14 mouse cellular contexts compared by ENCODE assay signal in the genomic region with DNA sequence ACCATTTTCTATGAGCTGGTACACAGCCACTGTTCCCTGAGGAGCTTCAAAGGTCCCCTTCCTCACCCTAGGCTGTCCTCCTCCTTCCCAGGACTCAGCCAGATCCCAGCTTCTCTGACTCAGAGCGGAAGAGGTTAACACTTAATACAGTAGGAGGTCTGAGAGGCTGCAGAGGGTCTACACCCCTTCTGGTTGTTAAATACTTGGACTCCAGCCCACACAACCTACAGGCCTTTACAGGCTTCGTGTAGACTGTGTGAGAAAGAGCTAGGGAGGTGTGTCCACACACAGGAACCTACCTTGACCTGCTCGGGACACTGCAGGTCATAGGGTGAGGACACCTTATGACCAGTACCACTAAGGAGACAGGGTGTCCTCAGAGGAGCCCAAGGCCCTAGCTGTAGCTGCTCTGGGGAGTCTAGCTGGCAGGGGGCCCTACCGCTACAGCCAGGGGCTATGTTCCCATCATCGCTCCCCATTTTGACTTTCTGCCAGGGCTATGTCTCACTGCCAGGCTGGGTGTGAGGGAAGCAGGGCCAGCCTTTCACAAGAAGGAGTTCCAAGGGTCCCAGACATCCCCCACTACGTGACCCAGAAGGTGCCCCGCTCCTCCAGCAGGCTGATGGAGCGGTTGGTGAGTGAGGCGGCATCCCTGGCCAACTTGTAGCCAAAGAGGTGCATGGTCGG. TPM values are rescaled to one million over a fixed set of nuclear protein-coding genes. Genes with fewer than 3 reads are reported as not detected.
DNase-seq lines count a peak whose midpoint lies in the region; ATAC-seq and TF ChIP-seq lines count a peak whose summit lies in the region.
"Had no signal": no experiment of that assay in that cellular context is flagged by ENCODE, and none has a peak within 500 bp of the region (broad histone marks: within the 10 kb centered on the region; RNA-seq: fewer than 3 reads in every experiment).

No protein-coding gene starts in this region.

- H3K27ac ChIP-seq in embryonic facial prominence, embryonic 13.5 days = no peak overlapping the region
- no peak overlapping the region for H3K27ac ChIP-seq in embryonic facial prominence, embryonic 10.5 days (replicated peaks)
- H3K27ac ChIP-seq in lung, embryonic 14.5 days (ENCODE audit: low read depth) = no peak overlapping the region; the same call in 1 of the 2 replicates
- no peak overlapping the region for H3K27ac ChIP-seq in midbrain, embryonic 14.5 days (replicated peaks; ENCODE audit: low read depth, low read length)
- no peak overlapping the region for H3K27ac ChIP-seq in kidney, embryonic 14.5 days (ENCODE audit: low read depth, low read length)
- H3K27ac ChIP-seq: heart, embryonic 13.5 days had no signal

- H3K27me3 ChIP-seq in embryonic facial prominence, embryonic 13.5 days = no peaks in the 10 kb centered on the region
- peaks cover 12% of the 10 kb centered on the region; the same call in 1 of the 2 replicates for H3K27me3 ChIP-seq in embryonic facial prominence, embryonic 10.5 days (replicated peaks; ENCODE audit: low read depth, poor library complexity, severe bottlenecking)
- no peaks in the 10 kb centered on the region for H3K27me3 ChIP-seq in lung, embryonic 14.5 days (ENCODE audit: insufficient read depth, low read length)
- H3K27me3 ChIP-seq in midbrain, embryonic 14.5 days (ENCODE audit: control insufficient read depth, insufficient read depth, low read length) = no peaks in the 10 kb centered on the region
- H3K27me3 ChIP-seq in kidney, embryonic 14.5 days (ENCODE audit: control insufficient read depth, insufficient read depth, low read length) = no peaks in the 10 kb centered on the region

- 81% methylated on average over 10 of the region's 10 CpGs for WGBS in embryonic facial prominence, embryonic 13.5 days
- 90% methylated on average over 10 of the region's 10 CpGs for WGBS in embryonic facial prominence, embryonic 10.5 days
- WGBS in lung, embryonic 14.5 days = 59% methylated on average over 10 of the region's 10 CpGs
- 92% methylated on average over 10 of the region's 10 CpGs for WGBS in midbrain, embryonic 14.5 days
- WGBS in kidney, embryonic 14.5 days = 90% methylated on average over 10 of the region's 10 CpGs

- no peak overlapping the region for H3K4me2 ChIP-seq in embryonic facial prominence, embryonic 13.5 days
- 0 out of 2 replicates have a peak overlapping the region, but pooled peaks have one; percentile 29 for H3K4me2 ChIP-seq in lung, embryonic 14.5 days
- H3K4me2 ChIP-seq in midbrain, embryonic 14.5 days (ENCODE audit: low read length) = no peak overlapping the region
- H3K4me2 ChIP-seq in kidney, embryonic 14.5 days (replicated peaks; ENCODE audit: low read depth, low read length) = no peak overlapping the region

- H3K4me1 ChIP-seq in embryonic facial prominence, embryonic 13.5 days = peaks cover 13% of the 10 kb centered on the region
- no peaks in the 10 kb centered on the region for H3K4me1 ChIP-seq in embryonic facial prominence, embryonic 10.5 days
- H3K4me1 ChIP-seq in lung, embryonic 14.5 days (ENCODE audit: insufficient read depth) = peaks cover 8% of the 10 kb centered on the region
- H3K4me1 ChIP-seq in midbrain, embryonic 14.5 days (ENCODE audit: control insufficient read depth, insufficient read depth, low read length) = no peaks in the 10 kb centered on the region
- H3K4me1 ChIP-seq in kidney, embryonic 14.5 days (ENCODE audit: control insufficient read depth, insufficient read depth, low read length) = no peaks in the 10 kb centered on the region

- H3K9me3 ChIP-seq in embryonic facial prominence, embryonic 13.5 days = no peaks in the 10 kb centered on the region
- H3K9me3 ChIP-seq in embryonic facial prominence, embryonic 10.5 days = no peaks in the 10 kb centered on the region
- no peaks in the 10 kb centered on the region for H3K9me3 ChIP-seq in lung, embryonic 14.5 days (ENCODE audit: low read depth, low read length)
- no peaks in the 10 kb centered on the region for H3K9me3 ChIP-seq in midbrain, embryonic 14.5 days (ENCODE audit: control insufficient read depth, low read length)
- no peaks in the 10 kb centered on the region for H3K9me3 ChIP-seq in kidney, embryonic 14.5 days (ENCODE audit: control insufficient read depth, low read length)
- H3K9me3 ChIP-seq: heart, embryonic 13.5 days had no signal

- peaks cover 55% of the 10 kb centered on the region for H3K36me3 ChIP-seq in embryonic facial prominence, embryonic 13.5 days
- peaks cover 36% of the 10 kb centered on the region for H3K36me3 ChIP-seq in embryonic facial prominence, embryonic 10.5 days (replicated peaks)
- H3K36me3 ChIP-seq in lung, embryonic 14.5 days (ENCODE audit: insufficient read depth) = peaks cover 10% of the 10 kb centered on the region; the same call in 1 of the 2 replicates
- peaks cover 4% of the 10 kb centered on the region; the same call in 1 of the 2 replicates for H3K36me3 ChIP-seq in midbrain, embryonic 14.5 days (ENCODE audit: control insufficient read depth, insufficient read depth, low read length)
- peaks cover 5% of the 10 kb centered on the region for H3K36me3 ChIP-seq in kidney, embryonic 14.5 days (ENCODE audit: control insufficient read depth, insufficient read depth, low read length)
- H3K36me3 ChIP-seq: heart, embryonic 13.5 days had no signal

- ATAC-seq in embryonic facial prominence, embryonic 13.5 days (ENCODE audit: insufficient number of reproducible peaks, insufficient read depth, low FRiP score, low TSS enrichment, low read depth) = peak; percentile 48
- ATAC-seq in lung, embryonic 14.5 days (ENCODE audit: insufficient read depth) = peak; percentile 61
- no peak for ATAC-seq in midbrain, embryonic 14.5 days (ENCODE audit: low FRiP score, low TSS enrichment)
- ATAC-seq in kidney, embryonic 14.5 days (ENCODE audit: low FRiP score, low TSS enrichment) = no peak
- ATAC-seq: inflammation-experienced regulatory T-cells, adult 6 months had no signal

- H3K9ac ChIP-seq in embryonic facial prominence, embryonic 13.5 days = no peak overlapping the region
- no peak overlapping the region for H3K9ac ChIP-seq in lung, embryonic 14.5 days
- no peak overlapping the region for H3K9ac ChIP-seq in midbrain, embryonic 14.5 days (replicated peaks; ENCODE audit: low read length)
- H3K9ac ChIP-seq in kidney, embryonic 14.5 days (ENCODE audit: low read depth, low read length) = no peak overlapping the region
- H3K9ac ChIP-seq: heart, embryonic 13.5 days had no signal

- no peak for DNase-seq in embryonic facial prominence, embryonic 10.5 days (ENCODE audit: low spot score)
- DNase-seq in lung, embryonic 14.5 days = peak; percentile 74
- no peak for DNase-seq in lung, adult 18-20 months
- DNase-seq in T-cell, adult 2 months (ENCODE audit: low spot score) = peak; percentile 2
- DNase-seq in midbrain, embryonic 14.5 days = peak; percentile 19
- no peak for DNase-seq in kidney, adult 8-10 months
- DNase-seq: adrenal gland, postnatal 14 days; gastrocnemius, postnatal 25 days; kidney, postnatal 14 days; layer of hippocampus, postnatal 36 days had no signal

- no peak for TF ChIP-seq CTCF in lung, embryonic 14.5 days (IDR thresholded peaks at IDR 0.05; ENCODE audit: low read depth)

- H3K4me3 ChIP-seq in embryonic facial prominence, embryonic 13.5 days = no peak overlapping the region
- H3K4me3 ChIP-seq in embryonic facial prominence, embryonic 10.5 days = no peak overlapping the region
- no peak overlapping the region for H3K4me3 ChIP-seq in lung, embryonic 14.5 days (ENCODE audit: low read depth, low read length)
- no peak overlapping the region for H3K4me3 ChIP-seq in midbrain, embryonic 14.5 days (replicated peaks; ENCODE audit: low read depth, low read length)
- no peak overlapping the region for H3K4me3 ChIP-seq in kidney, embryonic 14.5 days (ENCODE audit: low read length)
- H3K4me3 ChIP-seq: heart, embryonic 13.5 days had no signal

RNA-seq across cellular contexts. Expression of a gene that starts 33.9 kb away (rescaled TPM):
- 2.3 and 2.7 TPM in 2 replicates for polyA plus RNA-seq in embryonic facial prominence, embryonic 13.5 days (2015; fragmentation: Nextera tagmentation; extraction: Ambion mirVana)
- polyA plus RNA-seq in embryonic facial prominence, embryonic 10.5 days (2016; fragmentation: Nextera tagmentation; extraction: Ambion mirVana) = 1.8 and 1.9 TPM in 2 replicates
- 2.1 TPM in 2 replicates for polyA plus RNA-seq in lung, embryonic 14.5 days (2014; fragmentation: Nextera tagmentation; extraction: Ambion mirVana)
- 0.86 and 0.94 TPM in 2 replicates for polyA plus RNA-seq in midbrain, embryonic 14.5 days (2014; fragmentation: Nextera tagmentation; extraction: Ambion mirVana)
- 1.0 and 1.1 TPM in 2 replicates for polyA plus RNA-seq in kidney, embryonic 14.5 days (2014; fragmentation: Nextera tagmentation; extraction: Ambion mirVana)

Comparison
In these comparisons a context has a peak if more than half of its experiments do, and no peak if none do; other contexts are left out.
1. DNase-seq: peak in lung, embryonic 14.5 days (single experiment), T-cell, adult 2 months (single experiment) and midbrain, embryonic 14.5 days (single experiment); none in embryonic facial prominence, embryonic 10.5 days (single experiment), lung, adult 18-20 months (0 of 2) and kidney, adult 8-10 months (0 of 2).
2. ATAC-seq: peak in embryonic facial prominence, embryonic 13.5 days (single experiment) and lung, embryonic 14.5 days (single experiment); none in midbrain, embryonic 14.5 days (single experiment) and kidney, embryonic 14.5 days (single experiment).